Mouse (Mus musculus) limb, embryonic 12.5 days (tissue): Measurements from ENCODE around the gene Colgalt2. TPM values are rescaled to one million over a fixed set of nuclear protein-coding genes. Genes with fewer than 3 reads are reported as not detected.
"Not testable (repeated sequence)": the region's sequence is repeated elsewhere in the genome, so short reads cannot be mapped to it uniquely, and the experiment has no call there.

ENCODE experiments used
- ATAC-seq: fragments of 200-750 bp; cut with Nextera tagmentation; 2 replicates; pipeline ENCODE4 v1.8.0; 2017; ENCODE audit warnings: low read depth, moderate TSS enrichment; ENCODE audit not compliant: insufficient number of reproducible peaks, insufficient read depth, low FRiP score, low TSS enrichment
- H3K27ac ChIP-seq: fragments of 300-500 bp; sonication (generic); 2 replicates; pipeline ENCODE4 v1.5.1; 2016; ENCODE audit warnings: mild to moderate bottlenecking, moderate library complexity
- H3K27me3 ChIP-seq: fragments of 300-500 bp; sonication (generic); 2 replicates; pipeline ENCODE4 v1.6.1; 2016; ENCODE audit warnings: mild to moderate bottlenecking, moderate library complexity
- H3K36me3 ChIP-seq: fragments of 300-500 bp; sonication (generic); 2 replicates; pipeline ENCODE4 v1.6.1; 2016; ENCODE audit warnings: mild to moderate bottlenecking, moderate library complexity
- H3K4me1 ChIP-seq: fragments of 300-500 bp; sonication (generic); replicated peaks from 2 replicates; pipeline ENCODE4 v1.6.1; 2016
- H3K4me2 ChIP-seq: fragments of 300-500 bp; sonication (generic); 2 replicates; pipeline ENCODE4 v1.6.1; 2016; ENCODE audit warnings: mild to moderate bottlenecking, moderate library complexity
- H3K4me3 ChIP-seq: fragments of 300-500 bp; sonication (generic); replicated peaks from 2 replicates; pipeline ENCODE4 v1.5.1; 2016; ENCODE audit warnings: mild to moderate bottlenecking
- H3K9ac ChIP-seq: fragments of 300-500 bp; sonication (generic); replicated peaks from 2 replicates; pipeline ENCODE4 v1.6.1; 2016; ENCODE audit warnings: mild to moderate bottlenecking, moderate library complexity
- H3K9me3 ChIP-seq: fragments of 300-500 bp; sonication (generic); 2 replicates; pipeline ENCODE4 v1.6.1; 2016; ENCODE audit warnings: mild to moderate bottlenecking, moderate library complexity
- WGBS: fragments of 180-500 bp; shearing (Covaris S2); methylation state at CpG from one replicate; pipeline ENCODE4 v1.1.7; 2016; 5-methylcytosine and 5-hydroxymethylcytosine counted together
- polyA plus RNA-seq: library from polyadenylated mRNA; unstranded; fragments of >200 nt; fragmentation: Nextera tagmentation; extraction: Ambion mirVana; gene quantifications from 2 replicates; pipeline ENCODE4 v1.2.1, GENCODE M21; 2016

The Colgalt2 gene
- polyA plus RNA-seq, 1 experiment from 2014 or later = 3.3 TPM

GRCm38 (mm10) chr1:152417602-152418001 lies 18.0 kb downstream of the Colgalt2 start:
- Histone ChIP-seq H3K4me3 (no peak overlapping the region), H3K4me1 (peaks cover 14% of the 10 kb centered on the region), H3K27ac (no peak overlapping the region), H3K27me3 (no peaks in the 10 kb centered on the region), H3K9ac (no peak overlapping the region), H3K4me2 (no peak overlapping the region), H3K36me3 (no peaks in the 10 kb centered on the region), H3K9me3 (no peaks in the 10 kb centered on the region)
- ATAC-seq = no peak
- WGBS = 8% methylated on average over 5 of the region's 5 CpGs

GRCm38 (mm10) chr1:152422295-152422694 lies 22.7 kb downstream of the Colgalt2 start:
- Histone ChIP-seq H3K9me3 (no peaks in the 10 kb centered on the region), H3K4me3 (no peak overlapping the region), H3K4me2 (no peak overlapping the region), H3K27ac (0 out of 2 replicates have a peak overlapping the region, but pooled peaks have one; percentile 54), H3K36me3 (no peaks in the 10 kb centered on the region), H3K27me3 (no peaks in the 10 kb centered on the region), H3K9ac (no peak overlapping the region), H3K4me1 (peaks cover 18% of the 10 kb centered on the region)
- no peak for ATAC-seq
- WGBS = 61% methylated on average over 3 of the region's 3 CpGs

GRCm38 (mm10) chr1:152423052-152423451 lies 23.4 kb downstream of the Colgalt2 start:
- H3K9ac ChIP-seq = no peak overlapping the region
- H3K4me2 ChIP-seq = no peak overlapping the region
- H3K9me3 ChIP-seq = no peaks in the 10 kb centered on the region
- 84% methylated on average over 3 of the region's 3 CpGs for WGBS
- no peak overlapping the region for H3K27ac ChIP-seq
- no peak for ATAC-seq
- no peaks in the 10 kb centered on the region for H3K36me3 ChIP-seq
- no peak overlapping the region for H3K4me3 ChIP-seq
- peaks cover 14% of the 10 kb centered on the region for H3K4me1 ChIP-seq
- H3K27me3 ChIP-seq = no peaks in the 10 kb centered on the region

- no peak overlapping the region for H3K9ac ChIP-seq
- H3K27me3 ChIP-seq = no peaks in the 10 kb centered on the region
- H3K4me2 ChIP-seq = no peak overlapping the region
- H3K27ac ChIP-seq = no peak overlapping the region
- no peaks in the 10 kb centered on the region for H3K36me3 ChIP-seq
- peaks cover 3% of the 10 kb centered on the region; the same call in 1 of the 2 replicates for H3K4me1 ChIP-seq
- 51% methylated on average over 12 of the region's 12 CpGs for WGBS
- no peak overlapping the region for H3K4me3 ChIP-seq
- no peaks in the 10 kb centered on the region for H3K9me3 ChIP-seq
- no peak for ATAC-seq
Measured at GRCm38 (mm10) chr1:152427912-152428581, 28.4 kb downstream of the Colgalt2 start.

- Histone ChIP-seq H3K4me3 (no peak overlapping the region), H3K9me3 (no peaks in the 10 kb centered on the region), H3K36me3 (no peaks in the 10 kb centered on the region), H3K27me3 (0 out of 2 replicates have a peak, but pooled peaks cover 3% of the 10 kb centered on the region), H3K4me2 (no peak overlapping the region), H3K4me1 (no peaks in the 10 kb centered on the region), H3K27ac (no peak overlapping the region), H3K9ac (no peak overlapping the region)
- WGBS = 89% methylated on average over 7 of the region's 7 CpGs
- no peak for ATAC-seq
Measured at GRCm38 (mm10) chr1:152429805-152430204, 30.2 kb downstream of the Colgalt2 start.

- WGBS = 70% methylated on average over 4 of the region's 4 CpGs
- no peak overlapping the region for H3K27ac ChIP-seq
- no peak overlapping the region for H3K9ac ChIP-seq
- no peaks in the 10 kb centered on the region for H3K4me1 ChIP-seq
- no peak for ATAC-seq
- no peak overlapping the region for H3K4me2 ChIP-seq
- H3K36me3 ChIP-seq = no peaks in the 10 kb centered on the region
- H3K4me3 ChIP-seq = no peak overlapping the region
- H3K9me3 ChIP-seq = no peaks in the 10 kb centered on the region
- 0 out of 2 replicates have a peak, but pooled peaks cover 3% of the 10 kb centered on the region for H3K27me3 ChIP-seq
Measured at GRCm38 (mm10) chr1:152434166-152434565, 34.5 kb downstream of the Colgalt2 start.

- H3K4me2 ChIP-seq, ATAC-seq: not testable (repeated sequence)
- WGBS = 81% methylated on average over 17 of the region's 17 CpGs
Measured at GRCm38 (mm10) chr1:152437518-152437917, 37.9 kb downstream of the Colgalt2 start.

GRCm38 (mm10) chr1:152439408-152439807 lies 39.8 kb downstream of the Colgalt2 start:
- H3K27ac ChIP-seq = no peak overlapping the region
- H3K9me3 ChIP-seq = no peaks in the 10 kb centered on the region
- H3K36me3 ChIP-seq = no peaks in the 10 kb centered on the region
- H3K9ac ChIP-seq = no peak overlapping the region
- H3K4me1 ChIP-seq = no peaks in the 10 kb centered on the region
- ATAC-seq = no peak
- no peak overlapping the region for H3K4me2 ChIP-seq
- H3K4me3 ChIP-seq = no peak overlapping the region
- H3K27me3 ChIP-seq = no peaks in the 10 kb centered on the region
- WGBS = 74% methylated on average over 4 of the region's 4 CpGs

More at GRCm38 (mm10) chr1:152437518-152437917, 37.9 kb downstream of the Colgalt2 start:
- not testable (repeated sequence) for H3K27ac ChIP-seq, H3K36me3 ChIP-seq, H3K4me1 ChIP-seq, H3K27me3 ChIP-seq, H3K9ac ChIP-seq, H3K9me3 ChIP-seq, H3K4me3 ChIP-seq

- H3K4me2 ChIP-seq = no peak overlapping the region
- H3K36me3 ChIP-seq = no peaks in the 10 kb centered on the region
- WGBS = 85% methylated on average over 10 of the region's 10 CpGs
- H3K9ac ChIP-seq = no peak overlapping the region
- no peaks in the 10 kb centered on the region for H3K27me3 ChIP-seq
- ATAC-seq = no peak
- no peak overlapping the region for H3K4me3 ChIP-seq
- no peaks in the 10 kb centered on the region for H3K4me1 ChIP-seq
- no peaks in the 10 kb centered on the region for H3K9me3 ChIP-seq
- no peak overlapping the region for H3K27ac ChIP-seq
Measured at GRCm38 (mm10) chr1:152439874-152440273, 40.2 kb downstream of the Colgalt2 start.

GRCm38 (mm10) chr1:152444630-152445029 lies 45.0 kb downstream of the Colgalt2 start:
- WGBS = 91% methylated on average over 7 of the region's 7 CpGs
- Histone ChIP-seq H3K4me3 (no peak overlapping the region), H3K36me3 (no peaks in the 10 kb centered on the region), H3K27me3 (no peaks in the 10 kb centered on the region), H3K4me2 (no peak overlapping the region), H3K27ac (no peak overlapping the region), H3K4me1 (no peaks in the 10 kb centered on the region), H3K9me3 (no peaks in the 10 kb centered on the region), H3K9ac (no peak overlapping the region)
- ATAC-seq = no peak

- WGBS = 74% methylated on average over 6 of the region's 6 CpGs
Measured at GRCm38 (mm10) chr1:152445925-152446324, 46.3 kb downstream of the Colgalt2 start.

GRCm38 (mm10) chr1:152454536-152454935 lies 54.9 kb downstream of the Colgalt2 start:
- no peaks in the 10 kb centered on the region for H3K36me3 ChIP-seq
- H3K4me2 ChIP-seq = no peak overlapping the region
- H3K9ac ChIP-seq = no peak overlapping the region
- WGBS = 80% methylated on average over 5 of the region's 5 CpGs
- no peaks in the 10 kb centered on the region for H3K9me3 ChIP-seq
- H3K4me1 ChIP-seq = 0 out of 2 replicates have a peak, but pooled peaks cover 13% of the 10 kb centered on the region
- no peaks in the 10 kb centered on the region for H3K27me3 ChIP-seq
- H3K27ac ChIP-seq = no peak overlapping the region
- H3K4me3 ChIP-seq = no peak overlapping the region
- ATAC-seq = no peak

More at GRCm38 (mm10) chr1:152445925-152446324, 46.3 kb downstream of the Colgalt2 start:
- no peak overlapping the region for H3K27ac ChIP-seq
- no peak overlapping the region for H3K9ac ChIP-seq
- H3K27me3 ChIP-seq = no peaks in the 10 kb centered on the region
- no peaks in the 10 kb centered on the region for H3K9me3 ChIP-seq
- no peak for ATAC-seq
- H3K4me1 ChIP-seq = no peaks in the 10 kb centered on the region
- no peaks in the 10 kb centered on the region for H3K36me3 ChIP-seq
- H3K4me2 ChIP-seq = no peak overlapping the region
- no peak overlapping the region for H3K4me3 ChIP-seq
